Mouse (Mus musculus) G1E (cell line): ENCODE results near the gene Sema7a. TPM values are rescaled to one million over a fixed set of nuclear protein-coding genes. Genes with fewer than 3 reads are reported as not detected.

ENCODE experiments used
- ATAC-seq: 2 replicates; pipeline ENCODE4 v1.8.0; 2016; ENCODE audit warnings: mild to moderate bottlenecking; ENCODE audit not compliant: insufficient number of reproducible peaks, poor library complexity, low FRiP score, severe bottlenecking; ENCODE audit errors: extremely low read depth
- DNase-seq: peaks from one replicate; pipeline ENCODE4 v3.0.0; 2012; ENCODE audit warnings: low spot score
- H3K27me3 ChIP-seq: 2 replicates; pipeline ENCODE4 v1.6.1; 2012; ENCODE audit warnings: mild to moderate bottlenecking, low read length, inconsistent platforms; ENCODE audit not compliant: insufficient read depth
- H3K36me3 ChIP-seq: replicated peaks from 2 replicates; pipeline ENCODE3; 2012; ENCODE audit warnings: mild to moderate bottlenecking, inconsistent platforms
- H3K4me1 ChIP-seq: 2 replicates; pipeline ENCODE4 v1.6.1; 2012; ENCODE audit warnings: low read depth, low read length, inconsistent platforms, mixed read lengths; ENCODE audit not compliant: insufficient read depth
- H3K4me3 ChIP-seq: 2 replicates; pipeline ENCODE4 v1.5.1; 2012; ENCODE audit warnings: low read depth, mild to moderate bottlenecking, inconsistent platforms, low read length, moderate library complexity, mixed read lengths
- H3K9me3 ChIP-seq: replicated peaks from 2 replicates; pipeline ENCODE4 v1.6.1; 2012; ENCODE audit warnings: inconsistent platforms
- CTCF ChIP-seq: IDR thresholded peaks from 2 replicates; pipeline ENCODE4 v1.5.1; 2012; ENCODE audit warnings: low read depth, low read length, inconsistent platforms, mixed read lengths
- GATA1 ChIP-seq: IDR thresholded peaks from 2 replicates; pipeline ENCODE4 v1.6.1; 2012; ENCODE audit warnings: borderline replicate concordance, low read length, inconsistent platforms, mixed read lengths
- GATA2 ChIP-seq: IDR thresholded peaks from 2 replicates; pipeline ENCODE4 v1.6.1; 2012; ENCODE audit warnings: low read depth, low read length, inconsistent platforms, borderline replicate concordance
- POLR2AphosphoS5 ChIP-seq: IDR thresholded peaks from 2 replicates; pipeline ENCODE4 v1.6.1; 2012; ENCODE audit warnings: low read depth, low read length, inconsistent platforms; ENCODE audit not compliant: insufficient replicate concordance
- TAL1 ChIP-seq: conservative IDR thresholded peaks from 2 replicates; pipeline ENCODE4 v1.6.1; 2012; ENCODE audit warnings: low read depth, low read length, inconsistent platforms, mixed read lengths
- polyA plus RNA-seq: library from polyadenylated mRNA; stranded (reverse); fragments of >175 nt; gene quantifications from 2 replicates; pipeline ENCODE4 v1.2.3, GENCODE M21; 2012
- total RNA-seq, 2 experiments: library from RNA; stranded (forward) in 1 of 2; stranded (reverse) in 1 of 2; fragments of 200-1000 nt in 1 of 2; fragments of >200 nt in 1 of 2; fragmentation: Nextera tagmentation in 1 of 2; gene quantifications; 2 replicates each; pipeline ENCODE4 v1.2.3; 2014 to 2017

The Sema7a gene
- total and polyA plus RNA-seq, 3 experiments, result 0.01 TPM; not detected in 2

GRCm38 (mm10) chr9:57950519-57950918 is 10.6 kb downstream of the Sema7a start:
- H3K4me1 ChIP-seq, result no peaks in the 10 kb centered on the region
- no peaks in the 10 kb centered on the region for H3K36me3 ChIP-seq
- no peaks in the 10 kb centered on the region for H3K9me3 ChIP-seq
- TF ChIP-seq TAL1 (no peak), POLR2AphosphoS5 (no peak), CTCF (no peak), GATA1 (no peak), GATA2 (no peak)
- ATAC-seq (no peak), DNase-seq (no peak)
- peaks cover 36% of the 10 kb centered on the region for H3K27me3 ChIP-seq
- no peak overlapping the region for H3K4me3 ChIP-seq

- no peak overlapping the region for H3K4me3 ChIP-seq
- ATAC-seq (no peak), DNase-seq (no peak)
- H3K36me3 ChIP-seq, result no peaks in the 10 kb centered on the region
- no peaks in the 10 kb centered on the region for H3K9me3 ChIP-seq
- 0 out of 2 replicates have a peak, but pooled peaks cover 2% of the 10 kb centered on the region for H3K4me1 ChIP-seq
- no peak for TF ChIP-seq GATA1
- TF ChIP-seq CTCF, result no peak
- no peak for TF ChIP-seq GATA2
- no peak for TF ChIP-seq POLR2AphosphoS5
- TF ChIP-seq TAL1, result no peak
- H3K27me3 ChIP-seq, result peaks cover 35% of the 10 kb centered on the region
These were observed 12.1 kb downstream of the Sema7a start for GRCm38 (mm10) chr9:57951993-57952392.

DNA sequence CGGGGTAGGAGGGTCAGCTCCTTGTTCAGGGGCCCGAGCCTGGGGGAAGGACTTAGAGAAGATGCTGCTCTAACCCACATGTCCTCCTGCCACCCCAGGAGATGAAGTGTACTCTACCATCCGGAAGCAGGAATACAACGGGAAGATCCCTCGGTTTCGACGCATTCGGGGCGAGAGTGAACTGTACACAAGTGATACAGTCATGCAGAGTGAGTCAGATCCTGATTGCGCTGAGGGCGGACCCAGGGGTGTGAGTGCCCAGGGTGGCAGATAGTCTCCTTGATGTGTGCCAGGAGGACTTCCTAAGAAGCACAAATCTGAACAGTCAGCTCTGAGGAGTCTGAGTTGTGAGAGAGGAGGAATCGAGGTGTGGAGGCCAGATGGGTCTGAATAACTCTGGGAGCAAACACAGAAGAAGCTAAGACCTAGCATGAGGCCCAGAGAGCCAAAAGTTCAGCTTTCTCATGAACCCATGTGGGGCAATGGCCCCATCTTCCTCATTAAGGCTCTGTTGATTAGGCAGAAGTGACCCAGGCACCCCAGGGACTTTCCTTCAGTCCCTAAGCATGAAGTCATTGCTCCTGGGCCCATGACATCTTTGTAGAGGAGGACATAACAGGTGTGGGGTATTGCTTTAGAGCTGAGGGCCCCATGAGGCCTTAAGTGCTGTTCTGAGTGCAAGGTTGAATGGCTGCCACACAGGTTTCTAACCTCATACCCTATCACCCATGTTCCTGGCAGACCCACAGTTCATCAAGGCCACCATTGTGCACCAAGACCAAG is 15.2 kb downstream of the Sema7a start:
- Histone ChIP-seq H3K4me1 (0 out of 2 replicates have a peak, but pooled peaks cover 4% of the 10 kb centered on the region), H3K36me3 (no peaks in the 10 kb centered on the region), H3K27me3 (peaks cover 26% of the 10 kb centered on the region), H3K4me3 (no peak overlapping the region), H3K9me3 (no peaks in the 10 kb centered on the region)
- DNase-seq (no peak), ATAC-seq (no peak)
- no peak for TF ChIP-seq GATA2
- no peak for TF ChIP-seq CTCF
- no peak for TF ChIP-seq TAL1
- TF ChIP-seq POLR2AphosphoS5, result no peak
- no peak for TF ChIP-seq GATA1

DNA sequence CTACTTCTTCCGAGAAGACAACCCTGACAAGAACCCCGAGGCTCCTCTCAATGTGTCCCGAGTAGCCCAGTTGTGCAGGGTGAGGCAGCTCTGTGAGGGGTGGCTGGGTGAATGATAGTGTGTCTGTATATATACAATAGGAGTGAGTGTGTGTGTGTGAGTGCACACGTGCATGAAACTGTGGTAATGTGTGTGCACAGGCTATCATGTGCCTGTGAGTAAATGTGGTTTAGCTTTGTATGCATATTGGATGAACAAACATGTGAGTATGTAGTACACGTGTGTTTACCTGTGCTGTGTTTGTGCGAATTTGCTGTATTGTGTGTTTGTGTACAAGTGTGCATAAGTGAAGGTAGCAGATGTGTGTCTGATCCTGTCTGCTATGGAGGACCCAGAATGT is 15.9 kb downstream of the Sema7a start:
- no peak for ATAC-seq
- TF ChIP-seq POLR2AphosphoS5 (no peak), TAL1 (no peak), GATA1 (no peak), CTCF (no peak), GATA2 (no peak)
- DNase-seq, result no peak
- no peak overlapping the region for H3K4me3 ChIP-seq
- H3K4me1 ChIP-seq, result 0 out of 2 replicates have a peak, but pooled peaks cover 4% of the 10 kb centered on the region
- H3K27me3 ChIP-seq, result peaks cover 26% of the 10 kb centered on the region
- H3K36me3 ChIP-seq, result no peaks in the 10 kb centered on the region
- H3K9me3 ChIP-seq, result no peaks in the 10 kb centered on the region

DNA sequence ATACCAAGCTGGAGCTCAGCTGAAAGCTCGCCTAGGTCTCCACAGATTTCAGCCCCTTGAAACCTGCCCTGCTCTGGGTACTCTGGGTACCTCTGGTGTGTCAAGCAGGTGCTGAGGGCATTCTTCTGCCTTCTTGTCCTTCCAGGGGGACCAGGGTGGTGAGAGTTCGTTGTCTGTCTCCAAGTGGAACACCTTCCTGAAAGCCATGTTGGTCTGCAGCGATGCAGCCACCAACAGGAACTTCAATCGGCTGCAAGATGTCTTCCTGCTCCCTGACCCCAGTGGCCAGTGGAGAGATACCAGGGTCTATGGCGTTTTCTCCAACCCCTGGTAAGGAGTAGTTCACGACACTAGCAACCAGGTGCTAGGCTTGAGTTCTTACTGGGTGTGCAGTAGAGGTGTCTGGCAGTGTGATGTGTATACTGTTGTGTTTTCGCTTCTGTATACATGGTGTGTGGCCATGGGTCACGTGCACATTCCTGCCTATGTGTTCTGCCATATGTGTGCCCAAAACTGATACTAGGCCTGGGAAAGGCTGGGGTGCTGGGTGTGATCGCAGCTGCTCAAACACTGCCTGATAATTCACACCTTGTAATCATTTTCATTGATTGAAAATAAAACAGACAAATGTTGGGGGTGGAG is 16.4 kb downstream of the Sema7a start:
- Histone ChIP-seq H3K36me3 (no peaks in the 10 kb centered on the region), H3K4me3 (no peak overlapping the region)

GRCm38 (mm10) chr9:57956838-57957236 is 16.9 kb downstream of the Sema7a start:
- no peak overlapping the region for H3K4me3 ChIP-seq
- TF ChIP-seq TAL1, result no peak
- TF ChIP-seq CTCF, result no peak
- TF ChIP-seq GATA2, result no peak
- TF ChIP-seq POLR2AphosphoS5, result no peak
- no peak for TF ChIP-seq GATA1
- 0 out of 2 replicates have a peak, but pooled peaks cover 4% of the 10 kb centered on the region for H3K4me1 ChIP-seq
- H3K27me3 ChIP-seq, result peaks cover 22% of the 10 kb centered on the region
- H3K9me3 ChIP-seq, result no peaks in the 10 kb centered on the region
- DNase-seq, result no peak
- no peaks in the 10 kb centered on the region for H3K36me3 ChIP-seq
- ATAC-seq, result no peak

More for the DNA sequence above, 16.4 kb downstream of the Sema7a start:
- Histone ChIP-seq H3K4me1 (0 out of 2 replicates have a peak, but pooled peaks cover 4% of the 10 kb centered on the region), H3K27me3 (peaks cover 26% of the 10 kb centered on the region), H3K9me3 (no peaks in the 10 kb centered on the region)
- ATAC-seq (no peak), DNase-seq (no peak)
- no peak for TF ChIP-seq GATA1
- no peak for TF ChIP-seq POLR2AphosphoS5
- no peak for TF ChIP-seq TAL1
- no peak for TF ChIP-seq GATA2
- TF ChIP-seq CTCF, result no peak
